In the genomic region with DNA sequence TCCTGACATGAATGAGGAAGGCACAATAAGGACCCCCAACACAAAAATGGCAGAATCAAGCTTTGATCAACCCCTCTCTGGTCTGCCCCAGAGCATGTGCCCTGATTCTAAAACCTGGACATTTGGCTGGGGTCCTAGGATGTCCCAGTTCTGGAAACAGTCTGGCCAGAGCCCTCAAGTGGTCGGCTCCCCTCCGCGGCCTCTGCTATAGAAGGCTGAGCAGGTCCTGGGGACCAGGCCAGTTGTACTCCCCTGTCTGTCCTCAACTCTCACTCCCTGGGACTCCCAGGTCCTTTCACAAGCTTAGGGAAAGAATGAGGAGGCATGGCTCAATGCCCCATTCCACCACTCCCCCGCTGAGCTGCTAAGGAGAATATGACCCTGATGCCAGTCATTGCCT, we compare ENCODE assay signal across 16 mouse cellular contexts. TPM values are rescaled to one million over a fixed set of nuclear protein-coding genes. Genes with fewer than 3 reads are reported as not detected.
DNase-seq lines count a peak whose midpoint lies in the region; ATAC-seq and TF ChIP-seq lines count a peak whose summit lies in the region.
"Had no signal": no experiment of that assay in that cellular context is flagged by ENCODE, and none has a peak within 500 bp of the region (broad histone marks: within the 10 kb centered on the region; RNA-seq: fewer than 3 reads in every experiment).

No protein-coding gene starts in this region.

- peaks cover 82% of the 10 kb centered on the region for H3K27me3 ChIP-seq in kidney, embryonic 14.5 days (ENCODE audit: control insufficient read depth, insufficient read depth, low read length)
- H3K27me3 ChIP-seq in kidney, adult 2 months (replicated peaks; ENCODE audit: control insufficient read depth, insufficient read depth, low read length) = peaks cover 3% of the 10 kb centered on the region
- H3K27me3 ChIP-seq in E14TG2a.4 (ENCODE audit: insufficient read depth, low read length) = peaks cover 88% of the 10 kb centered on the region
- H3K27me3 ChIP-seq in embryonic facial prominence, embryonic 14.5 days (replicated peaks; ENCODE audit: control insufficient read depth, insufficient read depth, low read length) = peaks cover 87% of the 10 kb centered on the region
- peaks cover 73% of the 10 kb centered on the region for H3K27me3 ChIP-seq in hindbrain, embryonic 11.5 days (ENCODE audit: control insufficient read depth, insufficient read depth, low read length)

- in situ Hi-C loops in ES-E14 (cut with MboI; ENCODE audit: low sequenced_read_pairs in 2 of 2, unreplicated experiment in 2 of 2) = no loop called here

- H3K9ac ChIP-seq in kidney, embryonic 14.5 days (ENCODE audit: low read depth, low read length) = no peak overlapping the region
- H3K9ac ChIP-seq in ES-E14 (ENCODE audit: insufficient read depth, low read depth, low read length, poor library complexity, severe bottlenecking) = no peak overlapping the region
- H3K9ac ChIP-seq in embryonic facial prominence, embryonic 14.5 days (ENCODE audit: low read depth, low read length) = no peak overlapping the region
- no peak overlapping the region for H3K9ac ChIP-seq in hindbrain, embryonic 11.5 days (ENCODE audit: low read depth, low read length)

- no peak overlapping the region for H3K4me2 ChIP-seq in kidney, embryonic 14.5 days (replicated peaks; ENCODE audit: low read depth, low read length)
- H3K4me2 ChIP-seq in embryonic facial prominence, embryonic 14.5 days (ENCODE audit: low read depth, low read length) = peak overlapping the region; percentile 85; the same call in 1 of the 2 replicates
- H3K4me2 ChIP-seq in hindbrain, embryonic 11.5 days (replicated peaks; ENCODE audit: low read depth, low read length) = no peak overlapping the region

- no peaks in the 10 kb centered on the region for H3K36me3 ChIP-seq in kidney, embryonic 14.5 days (ENCODE audit: control insufficient read depth, insufficient read depth, low read length)
- no peaks in the 10 kb centered on the region for H3K36me3 ChIP-seq in kidney, adult 2 months (ENCODE audit: control insufficient read depth, insufficient read depth, low read length)
- peaks cover 7% of the 10 kb centered on the region; the same call in 1 of the 2 replicates for H3K36me3 ChIP-seq in E14TG2a.4 (ENCODE audit: insufficient read depth, low read length)
- H3K36me3 ChIP-seq in ES-E14 (ENCODE audit: control insufficient read depth, insufficient read depth, low read length, poor library complexity, severe bottlenecking) = no peaks in the 10 kb centered on the region
- no peaks in the 10 kb centered on the region for H3K36me3 ChIP-seq in embryonic facial prominence, embryonic 14.5 days (ENCODE audit: control insufficient read depth, insufficient read depth, low read length)
- no peaks in the 10 kb centered on the region for H3K36me3 ChIP-seq in hindbrain, embryonic 11.5 days (ENCODE audit: control insufficient read depth, insufficient read depth, low read length)

- H3K9me3 ChIP-seq in kidney, embryonic 14.5 days (ENCODE audit: control insufficient read depth, low read length) = no peaks in the 10 kb centered on the region
- no peaks in the 10 kb centered on the region for H3K9me3 ChIP-seq in E14TG2a.4 (ENCODE audit: low read length)
- no peaks in the 10 kb centered on the region for H3K9me3 ChIP-seq in ES-E14 (ENCODE audit: control insufficient read depth, insufficient read depth, low read depth, low read length)
- no peaks in the 10 kb centered on the region for H3K9me3 ChIP-seq in embryonic facial prominence, embryonic 14.5 days (ENCODE audit: control insufficient read depth, low read length)
- H3K9me3 ChIP-seq in hindbrain, embryonic 11.5 days (ENCODE audit: control insufficient read depth, low read length) = no peaks in the 10 kb centered on the region
- H3K9me3 ChIP-seq: forebrain, embryonic 10.5 days; limb, embryonic 12.5 days had no signal

- 8% methylated on average over 4 of the region's 4 CpGs for WGBS in kidney, embryonic 14.5 days
- WGBS in kidney, adult 2 months = 46% methylated on average over 4 of the region's 4 CpGs
- 25% methylated on average over 4 of the region's 4 CpGs for WGBS in embryonic facial prominence, embryonic 14.5 days
- 6% methylated on average over 4 of the region's 4 CpGs for WGBS in hindbrain, embryonic 11.5 days

- no peak for DNase-seq in kidney, adult 2 months
- DNase-seq in ES-E14 (ENCODE audit: low read depth, low spot score) = no peak
- DNase-seq in embryonic facial prominence, embryonic 14.5 days (ENCODE audit: low spot score) = no peak
- DNase-seq in adrenal gland, adult 8-10 months = no peak
- DNase-seq in hindbrain, embryonic 11.5 days (ENCODE audit: low spot score) = no peak
- DNase-seq: lung, postnatal 4 days; thymus, postnatal 25 days had no signal

- no peak for TF ChIP-seq POLR2A in kidney, adult 2 months (IDR thresholded peaks at IDR 0.05; ENCODE audit: low read depth, low read length)

- H3K4me1 ChIP-seq in kidney, embryonic 14.5 days (ENCODE audit: control insufficient read depth, insufficient read depth, low read length) = peaks cover 16% of the 10 kb centered on the region
- no peaks in the 10 kb centered on the region for H3K4me1 ChIP-seq in kidney, adult 2 months (ENCODE audit: control insufficient read depth, insufficient read depth, low read length)
- H3K4me1 ChIP-seq in E14TG2a.4 (replicated peaks; ENCODE audit: low read depth, low read length) (peaks cover 66% of the 10 kb centered on the region), ES-E14 (ENCODE audit: control insufficient read depth in 2 of 2, insufficient read depth in 2 of 2, low read length in 2 of 2, poor library complexity in 1 of 2) (peaks cover 6 to 23% of the 10 kb centered on the region in 2 experiments; a peak in 3 of 4 replicates)
- 0 out of 2 replicates have a peak, but pooled peaks cover 6% of the 10 kb centered on the region for H3K4me1 ChIP-seq in embryonic facial prominence, embryonic 14.5 days (ENCODE audit: control insufficient read depth, insufficient read depth, low read length)
- H3K4me1 ChIP-seq in hindbrain, embryonic 11.5 days (replicated peaks; ENCODE audit: control insufficient read depth, insufficient read depth, low read length) = peaks cover 14% of the 10 kb centered on the region; the same call in 1 of the 2 replicates

- peak overlapping the region; percentile 41; the same call in 1 of the 2 replicates for H3K4me3 ChIP-seq in kidney, embryonic 14.5 days (ENCODE audit: low read length)
- H3K4me3 ChIP-seq in kidney, adult 2 months (ENCODE audit: insufficient read depth, low read depth, low read length) = no peak overlapping the region
- peak overlapping the region; percentile 41 for H3K4me3 ChIP-seq in E14TG2a.4 (replicated peaks; ENCODE audit: low read length)
- peak overlapping the region; percentile 35 to 79; a peak in 1 of 4 replicates for H3K4me3 ChIP-seq in ES-E14 (ENCODE audit: insufficient read depth in 1 of 2, low read depth in 1 of 2, low read length in 2 of 2, poor library complexity in 1 of 2, severe bottlenecking in 1 of 2)
- no peak overlapping the region for H3K4me3 ChIP-seq in embryonic facial prominence, embryonic 14.5 days (ENCODE audit: low read depth, low read length)
- no peak overlapping the region for H3K4me3 ChIP-seq in hindbrain, embryonic 11.5 days (ENCODE audit: low read depth, low read length)

- H3K27ac ChIP-seq in kidney, embryonic 14.5 days (ENCODE audit: low read depth, low read length) = no peak overlapping the region
- H3K27ac ChIP-seq in kidney, adult 2 months (ENCODE audit: insufficient read depth, low read depth, low read length) = no peak overlapping the region
- H3K27ac ChIP-seq in ES-E14 (ENCODE audit: insufficient read depth, low read depth, low read length, poor library complexity, severe bottlenecking) = no peak overlapping the region
- H3K27ac ChIP-seq in embryonic facial prominence, embryonic 14.5 days (replicated peaks; ENCODE audit: low read depth, low read length) = no peak overlapping the region
- no peak overlapping the region for H3K27ac ChIP-seq in hindbrain, embryonic 11.5 days (ENCODE audit: low read depth, low read length)
- H3K27ac ChIP-seq: limb, embryonic 12.5 days had no signal

- no peak for TF ChIP-seq CTCF in kidney, adult 2 months (conservative IDR thresholded peaks at IDR 0.05; ENCODE audit: insufficient read depth, insufficient read length, low read depth, low read length)
- TF ChIP-seq CTCF in E14TG2a.4 (conservative IDR thresholded peaks at IDR 0.05; ENCODE audit: low read length) = no peak

- no peak for ATAC-seq in kidney, embryonic 14.5 days (ENCODE audit: low FRiP score, low TSS enrichment)
- no peak for ATAC-seq in embryonic facial prominence, embryonic 14.5 days (ENCODE audit: low read depth)
- no peak for ATAC-seq in hindbrain, embryonic 11.5 days (ENCODE audit: low FRiP score)
- ATAC-seq: intestine, postnatal 0 days had no signal

RNA-seq across cellular contexts. Expression of gene Shisa8, which starts 0.6 kb away (rescaled TPM):
- polyA plus RNA-seq in kidney, embryonic 14.5 days (2014; fragmentation: Nextera tagmentation; extraction: Ambion mirVana) = 0.80 and 1.1 TPM in 2 replicates
- polyA plus RNA-seq in kidney, adult 2 months (2012; rRNA removed) = 0.08 and 0.09 TPM in 2 replicates
- 4.1 and 4.3 TPM in 2 replicates for total RNA-seq in ES-E14 (2012; rRNA removed)
- polyA plus RNA-seq in embryonic facial prominence, embryonic 14.5 days (2014; fragmentation: Nextera tagmentation; extraction: Ambion mirVana) = 0.93 and 1.4 TPM in 2 replicates
- total RNA-seq in adrenal gland, adult 8-10 months (2022) = under 1 TPM in 3 of 4 experiments, not detected in 1; 0.14 to 0.24 (median 0.17) TPM
- 1.0 and 1.9 TPM in 2 replicates for polyA plus RNA-seq in hindbrain, embryonic 11.5 days (2014; fragmentation: Nextera tagmentation; extraction: Ambion mirVana)
- total RNA-seq: monocyte, adult 5-6 weeks had no signal
- polyA plus RNA-seq: intestine, postnatal 0 days had no signal

RNA-seq across cellular contexts. Expression of gene Tnfrsf13c, which starts 10.9 kb away (rescaled TPM):
- polyA plus RNA-seq in kidney, embryonic 14.5 days (2014; fragmentation: Nextera tagmentation; extraction: Ambion mirVana) = 0.12 and 0.13 TPM in 2 replicates
- 0.24 and 3.5 TPM in 2 replicates for polyA plus RNA-seq in kidney, adult 2 months (2012; rRNA removed)
- total RNA-seq in ES-E14 (2012; rRNA removed) = 1.7 and 2.3 TPM in 2 replicates
- polyA plus RNA-seq in embryonic facial prominence, embryonic 14.5 days (2014; fragmentation: Nextera tagmentation; extraction: Ambion mirVana) = 0.17 and 0.40 TPM in 2 replicates
- under 1 TPM in 2 of 4 experiments, not detected in 2; 0.45 to 0.92 TPM for total RNA-seq in adrenal gland, adult 8-10 months (2022)
- 0.35 and 0.62 TPM in 2 replicates for polyA plus RNA-seq in hindbrain, embryonic 11.5 days (2014; fragmentation: Nextera tagmentation; extraction: Ambion mirVana)
- polyA plus RNA-seq: forebrain, embryonic 10.5 days; intestine, postnatal 0 days; limb, embryonic 12.5 days had no signal

RNA-seq across cellular contexts. Expression of gene Cenpm, which starts 31.3 kb away (rescaled TPM):
- polyA plus RNA-seq in kidney, embryonic 14.5 days (2014; fragmentation: Nextera tagmentation; extraction: Ambion mirVana) = 83.3 and 116 TPM in 2 replicates
- polyA plus RNA-seq in kidney, adult 2 months (2012; rRNA removed) = 2.2 and 2.3 TPM in 2 replicates
- 58.2 and 80.0 TPM in 2 replicates for total RNA-seq in ES-E14 (2012; rRNA removed)
- polyA plus RNA-seq in embryonic facial prominence, embryonic 14.5 days (2014; fragmentation: Nextera tagmentation; extraction: Ambion mirVana) = 51.7 and 63.5 TPM in 2 replicates
- 1 to 10 TPM in 3 of 4 experiments, under 1 TPM in 1; 0.87 to 3.8 (median 1.8) TPM for total RNA-seq in adrenal gland, adult 8-10 months (2022)
- polyA plus RNA-seq in hindbrain, embryonic 11.5 days (2014; fragmentation: Nextera tagmentation; extraction: Ambion mirVana) = 76.2 and 78.1 TPM in 2 replicates
- total RNA-seq: monocyte, adult 5-6 weeks had no signal

RNA-seq across cellular contexts. Expression of gene 1500009C09Rik, which starts 39.0 kb away (rescaled TPM):
- polyA plus RNA-seq in kidney, embryonic 14.5 days (2014; fragmentation: Nextera tagmentation; extraction: Ambion mirVana) = not detected in 2 replicates
- 0.20 TPM in 1 of 2 replicates, not detected in the other for polyA plus RNA-seq in kidney, adult 2 months (2012; rRNA removed)
- total RNA-seq in ES-E14 (2012; rRNA removed) = 1.0 and 1.2 TPM in 2 replicates
- polyA plus RNA-seq in embryonic facial prominence, embryonic 14.5 days (2014; fragmentation: Nextera tagmentation; extraction: Ambion mirVana) = 0.25 TPM in 1 of 2 replicates, not detected in the other
- total RNA-seq in adrenal gland, adult 8-10 months (2022) = under 1 TPM; 0.35 to 0.62 (median 0.39) TPM
- polyA plus RNA-seq in hindbrain, embryonic 11.5 days (2014; fragmentation: Nextera tagmentation; extraction: Ambion mirVana) = 0.86 and 1.6 TPM in 2 replicates
- total RNA-seq: heart, adult 8-10 months; hematopoietic stem cell, adult 5-6 weeks; monocyte, adult 5-6 weeks had no signal
- polyA plus RNA-seq: forebrain, embryonic 10.5 days; intestine, postnatal 0 days; limb, embryonic 12.5 days; liver, embryonic 16.5 days had no signal

Comparison
In these comparisons a context has a peak if more than half of its experiments do, and no peak if none do; other contexts are left out.
1. H3K4me3 ChIP-seq: peak in kidney, embryonic 14.5 days (single experiment), E14TG2a.4 (single experiment) and ES-E14 (2 of 2); none in kidney, adult 2 months (single experiment), embryonic facial prominence, embryonic 14.5 days (single experiment) and hindbrain, embryonic 11.5 days (single experiment).
2. RNA of gene Cenpm, which starts 31.3 kb away (polyA plus RNA-seq): 83.3 to 116 TPM in kidney, embryonic 14.5 days, 76.2 to 78.1 TPM in hindbrain, embryonic 11.5 days and 51.7 to 63.5 TPM in embryonic facial prominence, embryonic 14.5 days; 2.2 to 2.3 TPM in kidney, adult 2 months; every median in the first group is over 10 times any median in the second.